Mouse (Mus musculus) liver, postnatal 0 days (tissue): ENCODE data around the gene Bsdc1.

ENCODE experiments used
- CTCF ChIP-seq: sonication (generic); IDR thresholded peaks from 2 replicates; pipeline ENCODE4 v1.5.1; 2016; ENCODE audit warnings: antibody characterized with exemption, low read depth
- EP300 ChIP-seq: IDR thresholded peaks from 2 replicates; pipeline ENCODE4 v1.6.1; 2016; ENCODE audit warnings: antibody characterized with exemption, low read depth, mild to moderate bottlenecking

DNA sequence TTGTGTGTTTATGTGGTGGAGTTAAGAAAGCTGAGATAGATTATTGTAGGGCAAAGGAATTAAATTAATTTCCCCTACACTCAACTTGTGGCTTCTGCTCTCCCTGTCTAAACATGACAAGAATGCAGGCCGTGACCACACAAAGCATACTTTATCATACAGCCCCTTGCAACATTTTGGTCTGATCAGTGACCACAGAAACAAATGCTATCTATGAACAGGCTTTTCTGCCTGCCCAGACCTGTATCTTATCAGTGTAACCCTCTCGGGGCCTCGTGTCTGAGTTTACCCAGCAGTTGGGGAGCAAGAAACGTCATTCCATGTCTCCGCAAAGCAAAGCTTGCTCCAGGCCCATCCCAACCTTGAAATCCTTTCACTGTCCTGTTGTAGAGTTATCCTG lies 44.9 kb upstream of the Bsdc1 start:
- TF ChIP-seq EP300, result peak; percentile 93
- no peak for TF ChIP-seq CTCF
